Mouse (Mus musculus): ENCODE data around the gene Fhit. TPM values are rescaled to one million over a fixed set of nuclear protein-coding genes. Genes with fewer than 3 reads are reported as not detected.

Fhit gene
- polyA plus RNA-seq (2014; fragmentation: Illumina TruSeq; extraction: RNeasy Lipid Tissue Mini Kit (QIAGEN cat#74804)), result 6.4 TPM

DNA sequence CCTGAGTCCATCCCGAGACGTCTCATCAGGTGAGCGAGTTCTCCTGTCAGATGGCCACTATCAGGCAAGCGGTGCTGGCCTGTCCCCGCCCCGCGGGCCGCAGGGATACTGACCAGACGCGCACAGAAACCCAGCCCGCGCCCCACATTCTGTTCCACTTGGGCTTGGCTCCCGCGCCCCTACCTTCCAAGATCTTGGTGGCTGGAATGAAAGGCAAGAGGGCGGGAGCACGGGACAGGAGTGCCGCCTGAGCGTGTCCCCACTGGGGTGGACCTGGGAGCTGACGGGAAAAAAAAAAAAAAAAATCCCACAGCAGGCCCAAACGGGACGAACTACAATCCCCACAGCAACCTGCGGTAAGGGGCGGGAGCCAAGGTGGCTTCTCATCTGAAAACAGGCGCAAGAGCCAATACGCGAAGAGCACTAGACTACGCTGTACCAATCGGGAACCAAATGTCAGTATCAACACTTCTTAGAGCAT is at the start of gene Fhit:
Gene Fhit (minus strand): TSS at position 285 of the 481 bp plus-strand sequence.

Other genes with a start within 250 kb of the Fhit start
- gene Gm3839, start 194.7 kb upstream of the Fhit start, polyA plus RNA-seq (2014; fragmentation: Illumina TruSeq; extraction: RNeasy Lipid Tissue Mini Kit (QIAGEN cat#74804)), result 1.5 TPM

Data from ovary, adult 10 weeks (tissue).